Mouse (Mus musculus) regulatory T cell (primary cell): Measurements from ENCODE around the gene Cacna1c.

ENCODE experiments used
- in situ Hi-C: fragments of 300-600 bp; cut with MboI, MseI; formaldehyde crosslinking; loops from one replicate; pipeline ENCODE4 v1.15.1; 2025; ENCODE audit warnings: high pct_unique_total_duplicates

Cacna1c gene

GRCm38 (mm10) chr6:118758290-118758907 is 437.8 kb downstream of the Cacna1c start:
- in situ Hi-C loops: loop anchor here (10.0 kb wide), 1 partner anchor 496 kb away; no protein-coding TSS in a partner anchor

GRCm38 (mm10) chr6:118757533-118758289 is 438.5 kb downstream of the Cacna1c start:
- in situ Hi-C loops: loop anchor here (10.0 kb wide), 1 partner anchor 497 kb away; no protein-coding TSS in a partner anchor

GRCm38 (mm10) chr6:118756511-118756910 is 439.7 kb downstream of the Cacna1c start:
- in situ Hi-C loops: loop anchor here (10.0 kb wide), 1 partner anchor 498 kb away; no protein-coding TSS in a partner anchor

- in situ Hi-C loops: loop anchor here (10.0 kb wide), 1 partner anchor 499 kb away; no protein-coding TSS in a partner anchor
Observed at GRCm38 (mm10) chr6:118755768-118756167, 440.4 kb downstream of the Cacna1c start.

GRCm38 (mm10) chr6:118754439-118754838 is 441.8 kb downstream of the Cacna1c start:
- in situ Hi-C loops: loop anchor here (10.0 kb wide), 1 partner anchor 500 kb away; no protein-coding TSS in a partner anchor

GRCm38 (mm10) chr6:118753787-118754186 is 442.4 kb downstream of the Cacna1c start:
- in situ Hi-C loops: loop anchor here (10.0 kb wide), 1 partner anchor 501 kb away; no protein-coding TSS in a partner anchor

- in situ Hi-C loops: loop anchor here (10.0 kb wide), 1 partner anchor 502 kb away; no protein-coding TSS in a partner anchor
Observed at GRCm38 (mm10) chr6:118753064-118753463, 443.2 kb downstream of the Cacna1c start.

- in situ Hi-C loops: no loop called here
Observed at GRCm38 (mm10) chr6:118749285-118749684, 446.9 kb downstream of the Cacna1c start.

GRCm38 (mm10) chr6:118742701-118743100 is 453.5 kb downstream of the Cacna1c start:
- in situ Hi-C loops: no loop called here

- in situ Hi-C loops: no loop called here
Observed at GRCm38 (mm10) chr6:118741841-118742240, 454.4 kb downstream of the Cacna1c start.

- in situ Hi-C loops: no loop called here
Observed at GRCm38 (mm10) chr6:118739961-118740599, 456.1 kb downstream of the Cacna1c start.

GRCm38 (mm10) chr6:118739344-118739743 is 456.9 kb downstream of the Cacna1c start:
- in situ Hi-C loops: no loop called here

GRCm38 (mm10) chr6:118738656-118739055 is 457.6 kb downstream of the Cacna1c start:
- in situ Hi-C loops: no loop called here

- in situ Hi-C loops: no loop called here
Observed at GRCm38 (mm10) chr6:118737078-118737477, 459.1 kb downstream of the Cacna1c start.

GRCm38 (mm10) chr6:118736491-118736890 is 459.7 kb downstream of the Cacna1c start:
- in situ Hi-C loops: no loop called here

GRCm38 (mm10) chr6:118735145-118735544 is 461.1 kb downstream of the Cacna1c start:
- in situ Hi-C loops: no loop called here

GRCm38 (mm10) chr6:118731937-118732336 is 464.3 kb downstream of the Cacna1c start:
- in situ Hi-C loops: no loop called here

GRCm38 (mm10) chr6:118724908-118725307 is 471.3 kb downstream of the Cacna1c start:
- in situ Hi-C loops: no loop called here

GRCm38 (mm10) chr6:118724388-118724787 is 471.8 kb downstream of the Cacna1c start:
- in situ Hi-C loops: no loop called here

GRCm38 (mm10) chr6:118722336-118722735 is 473.9 kb downstream of the Cacna1c start:
- in situ Hi-C loops: no loop called here

GRCm38 (mm10) chr6:118719486-118719885 is 476.7 kb downstream of the Cacna1c start:
- in situ Hi-C loops: no loop called here

GRCm38 (mm10) chr6:118713286-118713685 is 482.9 kb downstream of the Cacna1c start:
- in situ Hi-C loops: no loop called here
